Mouse (Mus musculus): ENCODE measurements around the gene Gucy1a1. TPM values are rescaled to one million over a fixed set of nuclear protein-coding genes. Genes with fewer than 3 reads are reported as not detected.

Gucy1a1 gene
- polyA plus RNA-seq, 1 experiment: 8.7 TPM

GRCm38 (mm10) chr3:82061402-82062180 is 84.0 kb downstream of the Gucy1a1 start:
- H3K4me3 ChIP-seq (replicated peaks; ENCODE audit: control insufficient read depth, low read depth, low read length): no peak overlapping the region
- 43% methylated on average over 9 of the region's 9 CpGs for WGBS
- H3K27ac ChIP-seq (ENCODE audit: control insufficient read depth, insufficient read depth, low read depth, low read length, poor library complexity): no peak overlapping the region
- H3K4me1 ChIP-seq (ENCODE audit: control insufficient read depth, insufficient read depth, low read length): no peaks in the 10 kb centered on the region
- TF ChIP-seq POLR2A (IDR thresholded peaks at IDR 0.05; ENCODE audit: borderline replicate concordance, control insufficient read depth, low read depth, low read length) (no peak), CTCF (IDR thresholded peaks at IDR 0.05; ENCODE audit: control insufficient read depth, insufficient read depth, low read length) (no peak)

DNA sequence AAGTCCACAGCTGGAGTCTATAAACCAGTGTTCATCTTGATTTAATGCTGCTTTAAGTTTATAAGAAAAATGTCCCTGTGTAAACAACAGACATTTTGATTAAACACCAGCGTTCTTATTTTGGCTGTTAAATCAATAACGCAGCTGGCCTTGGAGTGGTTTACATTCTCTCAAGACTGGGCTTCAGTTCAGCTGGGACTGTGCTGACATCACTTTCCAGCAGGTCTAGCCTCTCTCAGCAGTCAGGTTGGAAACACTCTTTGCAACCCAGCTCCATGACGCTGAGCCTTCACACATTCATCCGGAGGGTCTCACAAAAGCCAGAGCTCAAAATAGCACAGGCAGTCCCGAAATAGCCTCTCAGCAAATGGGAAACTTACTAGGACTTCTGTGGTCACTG is 88.4 kb downstream of the Gucy1a1 start:
- TF ChIP-seq CTCF (IDR thresholded peaks at IDR 0.05; ENCODE audit: control insufficient read depth, insufficient read depth, low read length): no peak
- TF ChIP-seq POLR2A (IDR thresholded peaks at IDR 0.05; ENCODE audit: borderline replicate concordance, control insufficient read depth, low read depth, low read length): no peak
- 58% methylated on average over 5 of the region's 5 CpGs for WGBS
- no peak overlapping the region for H3K27ac ChIP-seq (ENCODE audit: control insufficient read depth, insufficient read depth, low read depth, low read length, poor library complexity)
- no peaks in the 10 kb centered on the region for H3K4me1 ChIP-seq (ENCODE audit: control insufficient read depth, insufficient read depth, low read length)
- no peak overlapping the region for H3K4me3 ChIP-seq (replicated peaks; ENCODE audit: control insufficient read depth, low read depth, low read length)

- TF ChIP-seq CTCF (IDR thresholded peaks at IDR 0.05; ENCODE audit: control insufficient read depth, insufficient read depth, low read length) (no peak), POLR2A (IDR thresholded peaks at IDR 0.05; ENCODE audit: borderline replicate concordance, control insufficient read depth, low read depth, low read length) (no peak)
- Histone ChIP-seq H3K27ac (ENCODE audit: control insufficient read depth, insufficient read depth, low read depth, low read length, poor library complexity) (no peak overlapping the region), H3K4me3 (replicated peaks; ENCODE audit: control insufficient read depth, low read depth, low read length) (no peak overlapping the region), H3K4me1 (ENCODE audit: control insufficient read depth, insufficient read depth, low read length) (no peaks in the 10 kb centered on the region)
- 74% methylated on average over 5 of the region's 5 CpGs for WGBS
Observed at GRCm38 (mm10) chr3:82054283-82054974, 91.2 kb downstream of the Gucy1a1 start.

DNA sequence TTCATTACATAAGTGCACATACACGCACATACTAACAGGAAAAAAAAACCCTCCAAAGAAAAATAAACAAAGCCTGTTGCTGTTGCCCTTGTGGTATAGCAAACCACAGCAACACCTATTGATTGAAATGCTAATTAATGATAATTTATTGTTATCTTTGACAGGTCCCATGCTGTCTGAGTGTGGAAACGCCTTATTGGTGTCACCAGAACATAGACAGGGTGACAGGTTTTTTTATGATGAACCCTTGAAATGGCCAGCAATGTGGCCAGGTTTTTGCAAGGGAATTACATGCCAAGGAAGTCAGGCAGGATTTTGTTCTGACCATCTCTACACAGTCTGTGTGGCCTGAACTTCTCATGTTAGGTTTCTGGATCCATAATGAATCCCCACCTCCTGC is 93.6 kb downstream of the Gucy1a1 start:
- no peak overlapping the region for H3K27ac ChIP-seq (ENCODE audit: control insufficient read depth, insufficient read depth, low read depth, low read length, poor library complexity)
- H3K4me1 ChIP-seq (ENCODE audit: control insufficient read depth, insufficient read depth, low read length): no peaks in the 10 kb centered on the region
- 65% methylated on average over 2 of the region's 2 CpGs for WGBS
- no peak for TF ChIP-seq POLR2A (IDR thresholded peaks at IDR 0.05; ENCODE audit: borderline replicate concordance, control insufficient read depth, low read depth, low read length)
- TF ChIP-seq CTCF (IDR thresholded peaks at IDR 0.05; ENCODE audit: control insufficient read depth, insufficient read depth, low read length): no peak
- no peak overlapping the region for H3K4me3 ChIP-seq (replicated peaks; ENCODE audit: control insufficient read depth, low read depth, low read length)

DNA sequence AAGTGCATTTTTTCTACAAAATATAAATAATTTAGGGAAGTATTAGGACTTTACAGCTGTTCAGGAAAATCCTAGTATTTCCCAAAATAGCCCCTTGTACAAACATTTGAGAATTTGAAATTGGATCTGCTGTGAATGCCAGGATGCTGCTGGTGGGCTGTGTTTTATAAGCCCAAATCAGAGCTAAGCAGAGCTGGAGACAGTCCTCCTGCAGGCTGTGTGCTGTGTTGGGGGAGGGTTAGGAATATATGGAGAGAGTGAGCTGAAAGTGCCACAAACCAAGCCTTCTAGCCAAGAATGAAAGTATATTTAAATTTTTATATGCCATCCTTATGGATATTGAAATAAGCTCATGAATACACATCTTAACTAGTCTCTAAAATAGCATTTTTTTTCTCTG is 94.1 kb downstream of the Gucy1a1 start:
- no peak for TF ChIP-seq CTCF (IDR thresholded peaks at IDR 0.05; ENCODE audit: control insufficient read depth, insufficient read depth, low read length)
- TF ChIP-seq POLR2A (IDR thresholded peaks at IDR 0.05; ENCODE audit: borderline replicate concordance, control insufficient read depth, low read depth, low read length): no peak
- Histone ChIP-seq H3K4me1 (ENCODE audit: control insufficient read depth, insufficient read depth, low read length) (no peaks in the 10 kb centered on the region), H3K4me3 (replicated peaks; ENCODE audit: control insufficient read depth, low read depth, low read length) (no peak overlapping the region), H3K27ac (ENCODE audit: control insufficient read depth, insufficient read depth, low read depth, low read length, poor library complexity) (no peak overlapping the region)

DNA sequence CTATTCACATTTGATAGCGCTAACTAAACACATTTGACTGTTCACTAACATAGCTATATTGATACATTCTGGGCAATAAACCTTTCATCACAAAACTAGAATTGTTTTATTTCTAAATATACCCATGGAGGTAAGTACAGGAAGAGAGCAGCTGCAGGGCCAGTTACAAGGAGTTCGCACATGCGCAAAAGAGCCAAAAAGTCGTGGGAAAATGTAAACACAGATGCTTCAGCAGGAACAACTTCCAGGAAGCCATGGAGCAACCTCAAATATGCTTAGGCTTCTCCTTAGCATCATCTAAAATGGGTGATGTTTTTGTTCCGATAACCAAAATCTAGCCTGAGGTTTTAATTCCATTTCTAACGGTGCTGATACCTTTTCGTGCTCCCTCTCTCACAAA is 96.9 kb downstream of the Gucy1a1 start:
- Histone ChIP-seq H3K27ac (ENCODE audit: control insufficient read depth, insufficient read depth, low read depth, low read length, poor library complexity) (no peak overlapping the region), H3K4me1 (ENCODE audit: control insufficient read depth, insufficient read depth, low read length) (no peaks in the 10 kb centered on the region), H3K4me3 (replicated peaks; ENCODE audit: control insufficient read depth, low read depth, low read length) (no peak overlapping the region)
- TF ChIP-seq POLR2A (IDR thresholded peaks at IDR 0.05; ENCODE audit: borderline replicate concordance, control insufficient read depth, low read depth, low read length) (no peak), CTCF (IDR thresholded peaks at IDR 0.05; ENCODE audit: control insufficient read depth, insufficient read depth, low read length) (no peak)
- 72% methylated on average over 7 of the region's 7 CpGs for WGBS

DNA sequence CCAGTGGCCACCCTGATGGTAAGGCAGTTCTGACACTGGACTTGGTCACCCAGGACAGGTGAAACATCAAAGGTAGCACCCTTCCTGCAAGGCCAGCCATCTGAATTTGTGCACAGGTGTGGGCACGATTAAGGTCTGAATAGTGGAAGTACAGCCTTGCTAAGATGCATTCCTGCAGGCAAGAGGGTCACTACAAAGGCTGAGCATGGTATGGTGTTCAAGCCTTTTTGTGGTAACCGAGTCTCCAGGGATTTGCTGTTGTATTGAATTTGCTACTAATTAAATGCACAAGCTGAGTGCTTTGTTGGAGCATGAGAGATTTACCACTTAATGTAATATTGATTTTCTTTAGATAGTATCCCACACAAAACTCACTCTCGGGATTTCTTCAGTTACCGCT is 97.5 kb downstream of the Gucy1a1 start:
- H3K4me3 ChIP-seq (replicated peaks; ENCODE audit: control insufficient read depth, low read depth, low read length): no peak overlapping the region
- WGBS: 78% methylated on average over 4 of the region's 4 CpGs
- TF ChIP-seq POLR2A (IDR thresholded peaks at IDR 0.05; ENCODE audit: borderline replicate concordance, control insufficient read depth, low read depth, low read length) (no peak), CTCF (IDR thresholded peaks at IDR 0.05; ENCODE audit: control insufficient read depth, insufficient read depth, low read length) (no peak)
- H3K4me1 ChIP-seq (ENCODE audit: control insufficient read depth, insufficient read depth, low read length): no peaks in the 10 kb centered on the region
- no peak overlapping the region for H3K27ac ChIP-seq (ENCODE audit: control insufficient read depth, insufficient read depth, low read depth, low read length, poor library complexity)

GRCm38 (mm10) chr3:82047100-82047753 is 98.4 kb downstream of the Gucy1a1 start:
- TF ChIP-seq CTCF (IDR thresholded peaks at IDR 0.05; ENCODE audit: control insufficient read depth, insufficient read depth, low read length) (peak; percentile 11; the same call in 1 of the 2 replicates), POLR2A (IDR thresholded peaks at IDR 0.05; ENCODE audit: borderline replicate concordance, control insufficient read depth, low read depth, low read length) (no peak)
- Histone ChIP-seq H3K4me1 (ENCODE audit: control insufficient read depth, insufficient read depth, low read length) (no peaks in the 10 kb centered on the region), H3K27ac (ENCODE audit: control insufficient read depth, insufficient read depth, low read depth, low read length, poor library complexity) (no peak overlapping the region), H3K4me3 (replicated peaks; ENCODE audit: control insufficient read depth, low read depth, low read length) (no peak overlapping the region)
- WGBS: 33% methylated on average over 8 of the region's 8 CpGs
